Mouse (Mus musculus) layer of hippocampus, postnatal 36 days (tissue): Measurements from ENCODE around the gene Xrcc1. TPM values are rescaled to one million over a fixed set of nuclear protein-coding genes. Genes with fewer than 3 reads are reported as not detected.
A peak's percentile ranks its signal among the peaks of the same experiment; 100 is the strongest.
"Not testable (repeated sequence)": the region's sequence is repeated elsewhere in the genome, so short reads cannot be mapped to it uniquely, and the experiment has no call there.

Experiments used
- DNase-seq, 2 experiments: peaks; one replicate each; pipeline ENCODE4 v3.0.0; 2022
- total RNA-seq, 2 experiments: library from RNA; stranded (reverse); gene quantifications; 2 replicates each; pipeline ENCODE4 v1.2.3; 2021

The Xrcc1 gene
- total RNA-seq, result 10 to 100 TPM; 34.2 to 37.7 TPM

DNA sequence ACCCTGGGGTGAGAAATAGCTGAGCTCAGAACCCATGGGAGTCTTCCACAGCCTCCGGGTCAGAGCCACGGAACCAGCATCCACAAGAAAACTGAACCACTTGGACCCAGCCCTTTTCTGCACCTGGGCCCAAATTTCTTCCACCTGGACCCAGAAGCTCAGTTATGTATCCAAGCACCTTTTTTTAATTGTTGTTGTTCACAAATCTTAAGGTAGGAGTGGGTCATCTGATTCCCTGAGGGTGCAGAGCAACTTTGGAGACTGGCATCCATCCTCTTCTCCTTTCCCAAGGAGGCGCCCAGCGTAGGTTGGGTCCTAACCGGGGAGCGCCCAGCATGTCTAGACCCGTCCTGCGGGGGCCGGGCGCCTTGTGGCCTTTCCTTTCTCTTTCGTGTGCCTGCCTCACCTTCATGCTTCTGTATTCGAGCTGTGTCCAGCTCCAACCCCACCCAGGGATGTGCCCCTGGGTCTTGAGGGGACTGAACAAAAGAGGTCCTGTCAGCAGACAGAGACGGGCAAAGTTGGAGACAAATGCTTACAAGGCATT lies at the start of gene Xrcc1, which contains the start of gene Pinlyp:
Xrcc1 (plus strand) TSS at position 222 of the 547 bp plus-strand sequence.
Pinlyp (minus strand) TSS at position 51 of the 547 bp plus-strand sequence.
- no peak for DNase-seq

GRCm38 (mm10) chr7:24499856-24500577 lies 46.1 kb upstream of the Xrcc1 start:
- DNase-seq, result no peak

DNA sequence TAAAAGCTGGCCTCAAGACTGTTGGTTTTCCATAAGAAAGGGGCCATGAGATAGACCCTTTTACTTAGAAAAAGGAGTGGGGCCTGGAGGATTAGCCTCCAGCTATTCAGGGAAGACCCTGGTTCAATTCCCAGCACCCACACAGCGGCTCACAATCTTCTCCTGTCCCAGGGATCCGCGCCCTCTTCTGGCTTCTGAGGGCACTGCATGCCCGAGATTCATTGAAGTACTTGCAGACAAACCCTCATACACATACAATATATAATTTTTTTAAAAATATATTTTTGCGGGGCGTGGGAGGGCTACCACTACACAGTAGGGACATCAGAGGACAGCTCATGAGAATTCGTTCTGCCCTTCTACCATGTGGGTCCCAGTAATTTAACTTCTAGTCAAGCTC lies 45.2 kb upstream of the Xrcc1 start:
- DNase-seq, result no peak

DNA sequence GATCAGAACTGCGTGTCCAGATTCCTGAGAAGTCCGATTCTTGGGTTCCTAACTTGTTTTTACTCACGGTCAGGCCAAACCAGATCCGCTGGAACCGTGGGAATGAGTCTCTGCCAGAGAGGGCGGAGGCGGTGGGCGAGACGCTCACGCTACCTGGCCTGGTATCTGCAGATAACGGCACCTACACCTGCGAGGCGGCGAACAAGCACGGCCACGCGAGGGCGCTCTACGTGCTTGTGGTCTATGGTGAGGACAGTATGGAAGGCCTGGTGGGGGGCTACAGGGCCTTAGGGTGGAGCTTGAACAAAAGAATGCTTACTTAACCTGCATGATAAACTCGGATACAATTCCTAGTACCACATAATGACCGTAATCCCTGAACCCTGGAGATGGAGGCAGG lies 44.6 kb upstream of the Xrcc1 start:
- no peak for DNase-seq

GRCm38 (mm10) chr7:24504004-24504403 lies 42.1 kb upstream of the Xrcc1 start:
- no peak for DNase-seq

GRCm38 (mm10) chr7:24504868-24505267 lies 41.2 kb upstream of the Xrcc1 start:
- no peak for DNase-seq

GRCm38 (mm10) chr7:24505447-24506064 lies 40.5 kb upstream of the Xrcc1 start:
- DNase-seq, result no peak

DNA sequence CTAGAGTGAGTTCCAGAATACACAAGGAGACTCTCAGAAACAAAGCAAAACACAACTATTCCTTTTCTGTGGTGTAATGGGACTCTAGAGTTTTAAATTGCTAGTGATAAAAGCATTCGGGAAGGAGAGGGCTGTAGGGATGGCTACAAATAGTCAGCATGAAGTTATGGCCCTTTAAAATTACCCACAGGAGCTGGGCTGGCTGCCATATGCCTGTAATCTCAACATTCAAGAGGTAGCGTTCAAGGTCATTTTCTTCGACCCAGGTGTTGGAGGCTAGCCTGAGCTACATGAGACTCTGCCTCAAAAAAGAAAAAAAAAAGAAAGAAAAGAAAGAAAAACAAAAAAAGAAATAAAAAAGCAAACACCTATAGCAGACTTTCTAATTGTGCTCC lies 40.0 kb upstream of the Xrcc1 start:
- no peak for DNase-seq

GRCm38 (mm10) chr7:24506476-24506837 lies 39.6 kb upstream of the Xrcc1 start:
- peak; percentile 56 to 66 for DNase-seq

DNA sequence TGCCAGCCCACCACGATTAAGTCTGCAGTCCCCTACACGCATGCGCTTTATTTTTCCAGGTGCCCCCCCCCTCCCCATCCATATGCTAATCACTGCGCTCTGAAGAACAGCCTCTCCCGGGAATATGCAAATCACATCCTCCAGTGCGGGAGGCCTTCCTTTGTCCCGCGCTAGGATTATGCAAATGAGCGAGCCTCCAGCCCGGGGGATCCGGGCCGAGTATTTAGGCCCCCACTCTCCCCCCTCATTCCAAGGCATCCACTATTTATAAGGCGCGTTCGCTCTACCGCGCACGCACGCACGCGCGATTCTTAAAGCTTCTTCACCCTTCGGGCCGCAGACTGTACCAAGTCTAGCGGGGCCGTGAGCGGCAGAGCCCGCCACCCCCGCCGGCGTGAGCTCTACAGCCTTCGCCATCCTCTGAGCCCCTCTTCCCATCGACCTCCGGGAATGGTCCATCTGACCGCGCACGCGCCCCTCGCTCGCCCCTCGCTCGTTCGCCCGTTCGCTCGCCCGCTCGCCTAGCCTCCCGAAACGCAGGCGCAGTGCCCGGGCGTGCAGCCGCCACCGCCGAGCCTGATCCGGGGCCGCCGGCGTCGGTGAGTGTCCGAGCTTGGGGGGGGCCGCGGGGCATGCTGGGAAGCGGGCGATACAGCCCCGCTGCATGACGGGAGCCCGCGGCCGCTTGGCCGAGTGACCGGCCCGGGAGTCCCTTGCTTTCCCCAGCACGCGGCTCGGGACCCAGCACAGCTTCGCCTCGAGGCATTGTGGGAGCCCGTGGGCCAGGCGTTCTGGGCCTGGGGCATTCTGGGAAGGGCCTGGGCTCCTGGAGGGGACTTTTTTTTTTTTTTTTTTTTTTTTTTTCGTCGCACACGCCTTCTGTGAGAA lies 39.0 kb upstream of the Xrcc1 start, which contains the start of gene Zfp428:
Zfp428 (plus strand) TSS at position 169 of the 888 bp plus-strand sequence.
- peak; percentile 84 to 85 for DNase-seq

GRCm38 (mm10) chr7:24507726-24508114 lies 38.4 kb upstream of the Xrcc1 start:
- DNase-seq, result no peak

- DNase-seq, result no peak
These were observed 33.7 kb upstream of the Xrcc1 start, which contains the start of gene AC161166.1 for GRCm38 (mm10) chr7:24512355-24512754. TSS of gene AC161166.1 (minus strand) at chr7:24512455.

- DNase-seq, result not testable (repeated sequence)
These were observed 29.8 kb upstream of the Xrcc1 start for GRCm38 (mm10) chr7:24516319-24516718.

DNA sequence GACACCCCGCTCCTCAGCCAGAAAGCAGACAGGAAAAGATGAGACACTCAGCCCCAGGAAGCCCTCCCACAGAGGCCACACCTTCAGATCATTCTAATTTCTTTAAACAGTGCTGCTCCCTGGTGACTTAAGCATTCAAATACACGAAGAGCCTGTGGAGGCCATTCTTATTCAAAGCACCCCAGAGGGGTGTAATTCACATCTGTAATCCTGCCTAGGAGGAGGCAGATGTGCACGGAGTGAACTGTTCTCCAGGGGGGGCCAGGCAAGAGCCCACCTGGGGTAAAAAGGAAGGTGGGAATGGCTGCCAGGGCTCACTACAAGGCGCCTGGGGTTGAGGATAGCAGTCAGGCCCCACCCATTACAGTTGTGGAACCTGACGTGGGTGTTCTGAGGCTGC lies 29.0 kb upstream of the Xrcc1 start:
- DNase-seq, result no peak

GRCm38 (mm10) chr7:24517654-24518053 lies 28.4 kb upstream of the Xrcc1 start:
- peak in 1 of 2 experiments; percentile 43 for DNase-seq

- DNase-seq, result no peak
These were observed 27.0 kb upstream of the Xrcc1 start for GRCm38 (mm10) chr7:24519130-24519529.

DNA sequence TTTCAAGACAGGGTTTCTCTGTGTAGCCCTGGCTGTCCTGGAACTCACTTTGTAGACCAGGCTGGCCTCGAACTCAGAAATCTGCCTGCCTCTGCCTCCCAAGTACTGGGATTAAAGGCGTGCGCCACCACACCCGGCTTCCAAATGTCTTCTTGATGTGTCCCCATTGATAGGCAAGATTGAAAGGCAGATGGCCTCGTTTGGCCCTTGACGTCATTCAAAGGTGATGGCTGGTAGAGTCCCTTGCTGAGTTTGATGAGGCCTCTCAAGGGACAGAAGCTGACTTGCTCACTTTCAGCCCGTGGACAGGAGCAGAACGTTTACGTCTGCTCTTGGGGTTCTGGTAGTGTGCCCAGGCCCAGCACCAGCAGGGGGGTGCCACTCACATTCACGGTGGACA lies 26.0 kb upstream of the Xrcc1 start:
- not testable (repeated sequence) for DNase-seq

DNA sequence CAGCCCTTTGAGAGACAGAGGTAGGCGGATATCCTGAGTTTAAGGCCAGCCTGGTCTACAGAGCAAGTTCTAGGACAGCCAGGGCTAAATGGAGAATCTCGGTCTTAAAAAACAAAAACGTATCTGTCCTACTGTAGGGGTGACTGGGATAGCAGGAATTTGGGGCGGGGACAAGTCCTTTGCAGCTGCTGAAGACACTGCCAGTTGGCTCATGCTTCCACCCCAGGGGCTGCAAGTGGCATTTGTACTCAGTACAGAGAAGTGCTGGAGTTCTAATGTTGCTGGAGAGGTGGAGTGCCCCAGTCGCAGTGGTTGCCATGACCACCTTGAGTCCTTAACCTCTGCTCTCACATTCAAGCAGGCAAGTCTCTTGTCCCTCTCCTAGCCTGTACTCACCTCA lies 23.3 kb upstream of the Xrcc1 start:
- DNase-seq, result no peak

GRCm38 (mm10) chr7:24523723-24524122 lies 22.4 kb upstream of the Xrcc1 start:
- no peak for DNase-seq

GRCm38 (mm10) chr7:24524978-24525377 lies 21.1 kb upstream of the Xrcc1 start:
- DNase-seq, result no peak

DNA sequence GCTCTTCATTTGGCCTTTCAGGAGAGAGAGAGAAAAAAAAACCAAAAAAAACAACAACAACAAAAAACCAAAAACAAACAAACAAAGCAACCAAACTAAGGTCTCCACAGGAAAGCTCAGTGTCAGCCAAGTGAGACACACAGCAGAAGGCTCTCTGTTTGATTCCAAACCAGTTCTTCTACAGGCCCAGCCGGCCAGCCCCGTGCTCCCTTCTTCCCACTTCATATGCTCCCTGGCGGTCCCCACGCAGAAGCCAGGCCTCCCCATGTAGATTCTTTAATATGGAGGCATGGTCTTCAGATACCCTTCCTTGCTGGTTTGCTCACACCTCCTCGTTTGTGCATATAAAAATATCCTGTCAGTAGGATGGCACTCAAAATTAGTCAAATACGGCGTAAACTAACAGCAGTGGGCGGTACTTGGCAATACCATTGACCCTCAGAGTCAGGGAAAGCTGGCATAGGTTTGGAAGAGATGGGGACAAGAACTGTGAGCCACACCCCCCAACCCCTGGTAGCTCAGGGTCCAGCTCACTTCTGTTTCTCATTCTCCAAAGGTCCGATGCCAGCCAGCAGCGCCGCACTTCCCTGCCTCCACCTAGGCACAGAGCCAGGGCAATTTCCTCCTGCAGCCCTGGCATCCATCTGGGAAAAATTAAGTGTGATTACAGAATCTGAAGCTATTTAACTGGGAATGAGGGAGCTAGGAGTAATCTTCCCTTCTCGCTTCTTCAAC lies 20.2 kb upstream of the Xrcc1 start:
- DNase-seq, result peak in 1 of 2 experiments; percentile 35

DNA sequence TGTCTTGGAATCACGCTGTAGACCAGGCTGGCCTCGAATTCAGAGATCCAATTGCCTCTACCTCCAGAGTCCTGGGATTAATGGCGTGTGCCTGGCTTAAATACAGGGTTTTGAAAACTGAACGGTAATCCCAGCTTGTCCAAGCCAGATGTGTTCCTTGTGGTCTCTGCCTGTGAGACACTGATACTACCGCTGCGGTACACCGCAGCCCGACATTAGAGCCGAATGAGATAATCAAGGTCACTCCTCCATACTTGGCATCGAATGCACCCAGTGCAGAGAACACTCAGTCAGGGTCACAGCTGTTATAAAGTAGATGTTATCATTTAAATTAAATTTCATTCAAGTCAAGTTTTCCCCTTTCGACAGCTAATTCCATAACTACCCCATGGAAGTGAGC lies 17.2 kb upstream of the Xrcc1 start:
- DNase-seq, result no peak
